Mouse (Mus musculus): ENCODE data around the gene Pzp. TPM values are rescaled to one million over a fixed set of nuclear protein-coding genes. Genes with fewer than 3 reads are reported as not detected.
A peak's percentile ranks its signal among the peaks of the same experiment; 100 is the strongest.

Gene Pzp
- polyA plus RNA-seq, 1 experiment: not detected

DNA sequence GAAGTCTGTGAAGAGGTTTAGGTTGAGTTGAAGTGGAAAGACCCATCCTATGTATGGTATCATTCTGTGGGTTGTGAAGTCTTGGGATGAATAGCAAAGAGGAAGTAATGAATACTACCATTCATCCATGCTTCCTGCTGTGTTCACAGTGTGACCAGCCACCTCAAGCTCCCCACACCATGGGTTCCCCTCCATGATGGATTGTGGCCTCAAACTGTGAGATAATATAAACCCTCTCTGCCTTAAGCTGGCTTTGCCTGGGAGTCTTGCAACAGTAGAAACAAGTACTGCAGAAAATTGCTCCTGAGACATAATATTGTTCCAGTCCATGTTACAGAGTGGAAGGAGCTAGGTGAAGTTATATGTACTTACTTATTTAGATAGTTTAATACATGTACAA is 64.9 kb downstream of the Pzp start:
- Histone ChIP-seq H3K4me1 (peaks cover 3% of the 10 kb centered on the region; the same call in 1 of the 2 replicates), H3K4me3 (replicated peaks) (no peak overlapping the region), H3K27me3 (replicated peaks) (peaks cover 2% of the 10 kb centered on the region), H3K9me3 (peaks cover 16% of the 10 kb centered on the region), H3K36me3 (replicated peaks; ENCODE audit: low read length) (no peaks in the 10 kb centered on the region)
- no peak for TF ChIP-seq FLI1 (IDR thresholded peaks at IDR 0.05; ENCODE audit: low read length)
- no peak for TF ChIP-seq GATA1 (IDR thresholded peaks at IDR 0.05; ENCODE audit: borderline replicate concordance, low read length)

DNA sequence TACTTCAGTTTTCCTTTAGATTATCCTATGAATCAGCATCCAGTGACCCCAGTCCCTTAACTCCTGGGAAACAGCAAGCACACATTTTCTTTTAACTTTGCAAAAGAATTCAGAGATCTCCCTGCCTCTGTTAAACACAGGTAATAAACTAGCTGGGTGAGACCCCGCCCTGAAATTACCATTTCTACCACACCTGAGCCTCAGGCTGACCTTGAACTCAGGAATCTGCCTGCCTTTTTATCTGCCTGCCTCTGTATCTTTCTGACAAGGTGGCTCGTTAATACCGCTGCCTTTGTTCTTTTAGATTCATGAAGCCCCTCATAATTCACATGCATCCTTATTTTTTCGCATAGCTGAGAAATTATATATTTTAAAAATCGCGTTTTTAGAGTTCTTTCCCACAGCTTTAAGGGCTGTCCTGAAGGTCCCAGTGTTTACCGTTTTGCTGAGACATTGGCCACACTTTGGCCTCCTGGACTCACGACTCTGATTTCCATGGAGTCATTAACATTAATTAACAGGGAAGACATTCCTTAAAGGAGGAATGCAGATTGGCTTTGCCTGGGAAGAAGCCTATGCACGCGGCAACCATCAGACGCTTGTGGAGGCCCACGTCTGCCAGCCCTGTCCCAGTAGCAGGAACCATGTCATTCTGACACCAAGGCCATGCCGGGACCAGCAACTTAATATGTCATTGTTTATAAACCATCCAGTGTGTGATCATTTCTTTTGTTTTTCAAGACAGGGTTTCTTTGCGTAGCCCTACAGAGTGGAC is 65.6 kb downstream of the Pzp start:
- H3K4me1 ChIP-seq: peaks cover 3% of the 10 kb centered on the region; the same call in 1 of the 2 replicates
- no peak overlapping the region for H3K4me3 ChIP-seq (replicated peaks)
- TF ChIP-seq FLI1 (IDR thresholded peaks at IDR 0.05; ENCODE audit: low read length) (no peak), GATA1 (IDR thresholded peaks at IDR 0.05; ENCODE audit: borderline replicate concordance, low read length) (no peak)
- H3K27me3 ChIP-seq (replicated peaks): peaks cover 2% of the 10 kb centered on the region
- peaks cover 16% of the 10 kb centered on the region for H3K9me3 ChIP-seq
- no peaks in the 10 kb centered on the region for H3K36me3 ChIP-seq (replicated peaks; ENCODE audit: low read length)

DNA sequence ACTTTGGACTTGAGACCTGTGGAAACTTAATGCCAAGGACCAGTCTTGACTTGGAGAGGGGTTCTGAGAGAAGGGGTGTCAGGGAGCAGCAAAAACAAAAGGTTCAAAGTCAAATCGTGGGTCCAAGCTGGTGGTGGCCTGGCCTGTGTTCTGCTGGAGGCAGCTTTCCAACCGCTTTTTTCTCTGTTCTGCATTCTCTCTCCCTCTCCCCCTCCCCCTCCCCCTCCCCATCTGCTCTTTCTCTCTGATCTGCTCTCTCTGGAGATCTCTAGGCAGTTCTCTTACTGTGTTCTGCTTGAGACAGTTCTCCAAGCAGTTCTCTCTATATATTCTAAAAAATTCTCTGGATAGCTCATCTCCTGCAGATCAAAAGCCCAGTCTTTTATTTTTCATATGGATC is 66.2 kb downstream of the Pzp start:
- peaks cover 2% of the 10 kb centered on the region for H3K27me3 ChIP-seq (replicated peaks)
- peaks cover 16% of the 10 kb centered on the region for H3K9me3 ChIP-seq
- TF ChIP-seq GATA1 (IDR thresholded peaks at IDR 0.05; ENCODE audit: borderline replicate concordance, low read length) (no peak), FLI1 (IDR thresholded peaks at IDR 0.05; ENCODE audit: low read length) (no peak)
- no peak overlapping the region for H3K4me3 ChIP-seq (replicated peaks)
- H3K4me1 ChIP-seq: peaks cover 3% of the 10 kb centered on the region; the same call in 1 of the 2 replicates
- no peaks in the 10 kb centered on the region for H3K36me3 ChIP-seq (replicated peaks; ENCODE audit: low read length)

DNA sequence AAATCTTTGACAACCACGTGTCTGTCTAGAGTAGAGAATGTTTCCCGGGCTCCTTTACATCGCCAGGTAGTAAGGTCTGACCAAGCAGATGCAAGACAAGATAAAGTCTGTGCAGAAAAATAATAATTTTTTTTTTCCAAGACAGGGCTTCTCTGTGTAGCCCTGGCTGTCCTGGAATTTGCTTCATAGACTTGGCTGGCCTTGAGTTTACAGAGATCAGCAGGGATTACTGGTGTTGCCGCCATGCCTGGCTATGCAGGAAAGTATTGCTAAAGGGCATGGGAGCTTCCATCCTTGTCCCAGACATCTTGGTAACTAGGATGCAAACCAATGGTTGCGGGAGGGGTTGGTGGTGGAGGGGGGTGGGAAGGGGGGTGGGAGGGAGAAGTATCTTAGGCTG is 69.3 kb downstream of the Pzp start:
- TF ChIP-seq GATA1 (IDR thresholded peaks at IDR 0.05; ENCODE audit: borderline replicate concordance, low read length) (no peak), FLI1 (IDR thresholded peaks at IDR 0.05; ENCODE audit: low read length) (no peak)

DNA sequence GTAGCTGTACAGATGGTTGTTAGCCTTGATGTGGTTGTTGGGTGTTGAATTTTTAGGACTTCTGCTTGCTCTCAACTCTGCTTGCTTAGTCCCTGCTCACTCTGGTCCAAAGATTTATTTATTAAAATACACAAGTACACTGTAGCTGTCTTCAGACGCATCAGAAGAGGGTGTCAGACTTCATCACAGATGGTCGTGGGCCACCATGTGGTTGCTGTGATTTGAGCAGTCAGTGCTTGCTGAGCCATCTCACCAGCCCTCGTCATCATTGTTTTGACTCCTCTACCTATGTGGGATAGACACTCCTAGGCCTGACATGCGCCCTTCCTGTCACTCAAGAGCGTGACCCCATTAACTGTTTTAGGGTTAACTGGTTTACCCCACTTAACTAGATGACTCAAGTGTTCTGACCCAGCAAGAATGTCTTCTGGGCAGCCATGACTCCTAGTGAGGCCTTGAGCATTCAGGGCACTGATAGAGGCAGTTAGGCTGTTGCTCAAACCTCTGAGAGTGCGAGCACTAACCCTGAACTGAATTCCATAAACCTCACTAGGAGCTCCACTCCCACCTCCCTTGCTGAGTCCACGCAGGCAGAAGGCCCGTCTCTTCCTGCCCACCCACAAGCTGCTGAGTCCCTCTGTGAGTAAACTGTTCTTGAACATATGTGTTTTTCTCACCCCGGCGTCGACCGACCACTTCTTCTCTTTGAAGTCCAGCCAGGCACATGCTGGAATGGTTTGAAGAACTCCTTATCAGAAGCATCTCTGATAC is 70.5 kb downstream of the Pzp start:
- no peak for TF ChIP-seq GATA1 (IDR thresholded peaks at IDR 0.05; ENCODE audit: borderline replicate concordance, low read length)
- no peak for TF ChIP-seq FLI1 (IDR thresholded peaks at IDR 0.05; ENCODE audit: low read length)
- peaks cover 5% of the 10 kb centered on the region for H3K27me3 ChIP-seq (replicated peaks)
- 0 out of 2 replicates have a peak, but pooled peaks cover 5% of the 10 kb centered on the region for H3K9me3 ChIP-seq
- no peak overlapping the region for H3K4me3 ChIP-seq (replicated peaks)
- H3K4me1 ChIP-seq: no peaks in the 10 kb centered on the region
- H3K36me3 ChIP-seq (replicated peaks; ENCODE audit: low read length): no peaks in the 10 kb centered on the region

More for the DNA sequence above, 69.3 kb downstream of the Pzp start:
- Histone ChIP-seq H3K36me3 (replicated peaks; ENCODE audit: low read length) (no peaks in the 10 kb centered on the region), H3K4me3 (replicated peaks) (no peak overlapping the region), H3K9me3 (0 out of 2 replicates have a peak, but pooled peaks cover 8% of the 10 kb centered on the region), H3K4me1 (peaks cover 3% of the 10 kb centered on the region; the same call in 1 of the 2 replicates), H3K27me3 (replicated peaks) (peaks cover 3% of the 10 kb centered on the region)

DNA sequence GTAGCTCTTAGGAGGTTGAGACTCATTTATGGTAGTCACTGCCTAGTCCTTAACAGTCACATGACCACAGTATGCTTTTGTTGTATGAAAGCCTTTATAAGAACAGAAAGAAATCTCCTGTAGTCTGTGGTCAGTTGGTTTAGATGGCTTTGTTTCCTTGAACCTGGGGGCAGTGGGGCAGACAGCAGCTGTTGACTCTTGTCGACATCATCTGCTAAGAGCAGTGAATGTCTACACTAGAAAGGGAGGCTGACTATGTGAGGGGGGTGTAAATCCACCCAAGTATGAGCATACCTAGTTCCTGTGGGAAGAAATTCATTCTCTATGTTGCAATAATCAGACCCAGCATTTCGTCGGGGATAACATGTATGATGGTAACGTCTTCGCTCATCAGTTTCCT is 79.5 kb downstream of the Pzp start:
- H3K36me3 ChIP-seq (replicated peaks; ENCODE audit: low read length): no peaks in the 10 kb centered on the region
- no peak for TF ChIP-seq FLI1 (IDR thresholded peaks at IDR 0.05; ENCODE audit: low read length)
- no peak for TF ChIP-seq GATA1 (IDR thresholded peaks at IDR 0.05; ENCODE audit: borderline replicate concordance, low read length)
- no peak overlapping the region for H3K4me3 ChIP-seq (replicated peaks)
- peaks cover 17% of the 10 kb centered on the region for H3K4me1 ChIP-seq
- no peaks in the 10 kb centered on the region for H3K9me3 ChIP-seq
- peaks cover 14% of the 10 kb centered on the region for H3K27me3 ChIP-seq (replicated peaks)

DNA sequence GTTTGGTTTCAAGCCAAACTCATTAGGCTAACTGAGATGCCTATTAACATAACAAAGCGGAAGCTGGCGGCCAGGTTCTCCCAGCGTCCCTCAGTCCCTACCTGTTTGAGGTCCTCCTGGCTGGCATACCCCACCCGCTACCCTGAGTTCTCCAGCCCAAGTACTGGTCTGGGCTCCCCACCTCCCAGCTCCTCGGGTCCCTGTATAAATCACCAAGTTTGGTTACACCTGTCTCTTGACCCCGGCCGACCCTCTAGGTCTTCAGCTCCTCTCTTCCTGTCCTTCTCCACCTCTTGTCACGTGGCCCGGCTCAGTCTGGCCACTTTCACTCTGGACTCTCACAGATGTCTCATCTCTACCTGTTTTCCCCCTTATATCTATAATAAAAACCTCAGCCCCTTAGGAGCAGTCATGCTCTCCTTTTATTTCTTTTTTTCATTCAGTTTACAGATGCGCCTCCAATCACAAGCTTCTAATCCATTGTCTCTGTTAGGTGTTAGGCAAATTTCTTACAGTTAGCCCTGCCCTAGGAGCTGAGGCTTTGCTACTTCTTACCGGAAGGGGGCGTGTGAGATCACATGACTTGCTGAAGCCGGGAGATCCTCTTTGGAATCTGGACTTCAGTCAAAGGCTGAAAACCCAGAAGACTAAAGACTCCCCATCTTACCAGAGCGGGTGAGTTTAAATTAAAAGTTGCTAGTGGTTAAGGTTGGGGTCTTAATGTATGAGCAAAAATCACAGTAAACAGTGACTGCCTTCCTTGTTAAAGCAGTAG is 80.6 kb downstream of the Pzp start:
- peak overlapping the region; percentile 53 for H3K4me3 ChIP-seq (replicated peaks)
- no peaks in the 10 kb centered on the region for H3K36me3 ChIP-seq (replicated peaks; ENCODE audit: low read length)
- no peaks in the 10 kb centered on the region for H3K9me3 ChIP-seq
- TF ChIP-seq FLI1 (IDR thresholded peaks at IDR 0.05; ENCODE audit: low read length) (no peak), GATA1 (IDR thresholded peaks at IDR 0.05; ENCODE audit: borderline replicate concordance, low read length) (no peak)
- peaks cover 12% of the 10 kb centered on the region for H3K27me3 ChIP-seq (replicated peaks)
- peaks cover 17% of the 10 kb centered on the region for H3K4me1 ChIP-seq

DNA sequence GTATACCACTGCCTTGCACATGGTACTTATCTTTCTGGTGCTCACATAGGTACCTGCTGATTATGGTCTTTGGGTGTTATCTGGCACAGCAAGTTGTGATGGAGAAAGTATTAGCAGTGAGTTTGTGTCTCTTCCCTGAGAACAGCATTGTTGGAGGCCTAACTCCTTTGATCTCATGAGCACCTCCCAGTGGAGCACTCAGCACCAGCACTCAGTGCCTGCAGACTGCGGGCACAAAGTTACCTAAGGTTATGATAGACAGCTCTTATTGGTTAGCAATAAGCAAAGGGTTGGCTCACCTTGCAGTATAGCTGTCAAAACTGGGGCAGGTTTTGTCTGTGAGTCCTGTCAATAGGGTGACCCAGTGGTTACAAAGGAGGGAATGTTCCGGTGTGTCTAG is 86.3 kb downstream of the Pzp start:
- Histone ChIP-seq H3K27me3 (replicated peaks) (peaks cover 6% of the 10 kb centered on the region), H3K4me3 (replicated peaks) (peak overlapping the region; percentile 12), H3K4me1 (peaks cover 45% of the 10 kb centered on the region), H3K9me3 (no peaks in the 10 kb centered on the region), H3K36me3 (replicated peaks; ENCODE audit: low read length) (peaks cover 15% of the 10 kb centered on the region)
- no peak for TF ChIP-seq GATA1 (IDR thresholded peaks at IDR 0.05; ENCODE audit: borderline replicate concordance, low read length)
- TF ChIP-seq FLI1 (IDR thresholded peaks at IDR 0.05; ENCODE audit: low read length): no peak

DNA sequence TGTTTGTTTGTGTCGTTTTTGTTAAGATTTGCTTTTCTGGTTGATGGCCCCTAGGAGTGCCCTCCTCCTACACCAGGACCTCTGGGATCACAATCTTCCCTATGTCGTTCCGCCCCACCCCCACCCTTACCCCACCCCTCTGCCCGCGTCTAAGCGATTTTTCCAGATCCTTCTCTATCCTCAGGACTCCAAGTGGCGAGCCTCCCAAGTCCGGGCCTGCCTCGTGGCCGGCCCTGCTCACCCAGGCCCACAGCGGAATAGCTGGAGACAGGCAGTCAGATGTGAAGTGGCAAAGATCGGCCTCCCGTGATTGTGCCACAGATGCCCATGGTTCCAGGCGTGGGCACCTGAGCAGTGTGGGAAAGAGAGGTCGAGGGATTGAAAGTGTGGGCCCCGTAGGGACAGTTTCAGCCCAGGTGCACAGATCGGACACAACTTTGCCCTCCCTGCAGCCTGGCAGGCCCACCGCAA is 87.6 kb downstream of the Pzp start:
- TF ChIP-seq GATA1 (IDR thresholded peaks at IDR 0.05; ENCODE audit: borderline replicate concordance, low read length) (no peak), FLI1 (IDR thresholded peaks at IDR 0.05; ENCODE audit: low read length) (no peak)
- Histone ChIP-seq H3K27me3 (replicated peaks) (no peaks in the 10 kb centered on the region), H3K4me3 (replicated peaks) (peak overlapping the region; percentile 98), H3K4me1 (peaks cover 43% of the 10 kb centered on the region), H3K36me3 (replicated peaks; ENCODE audit: low read length) (peaks cover 29% of the 10 kb centered on the region), H3K9me3 (no peaks in the 10 kb centered on the region)
